Mouse (Mus musculus): Measurements from ENCODE around the gene Syne3. TPM values are rescaled to one million over a fixed set of nuclear protein-coding genes. Genes with fewer than 3 reads are reported as not detected.
A peak's percentile ranks its signal among the peaks of the same experiment; 100 is the strongest.

Gene Syne3
- polyA plus RNA-seq (2015; fragmentation: Nextera tagmentation; extraction: Ambion mirVana), result 1.3 and 1.6 TPM in 2 replicates

DNA sequence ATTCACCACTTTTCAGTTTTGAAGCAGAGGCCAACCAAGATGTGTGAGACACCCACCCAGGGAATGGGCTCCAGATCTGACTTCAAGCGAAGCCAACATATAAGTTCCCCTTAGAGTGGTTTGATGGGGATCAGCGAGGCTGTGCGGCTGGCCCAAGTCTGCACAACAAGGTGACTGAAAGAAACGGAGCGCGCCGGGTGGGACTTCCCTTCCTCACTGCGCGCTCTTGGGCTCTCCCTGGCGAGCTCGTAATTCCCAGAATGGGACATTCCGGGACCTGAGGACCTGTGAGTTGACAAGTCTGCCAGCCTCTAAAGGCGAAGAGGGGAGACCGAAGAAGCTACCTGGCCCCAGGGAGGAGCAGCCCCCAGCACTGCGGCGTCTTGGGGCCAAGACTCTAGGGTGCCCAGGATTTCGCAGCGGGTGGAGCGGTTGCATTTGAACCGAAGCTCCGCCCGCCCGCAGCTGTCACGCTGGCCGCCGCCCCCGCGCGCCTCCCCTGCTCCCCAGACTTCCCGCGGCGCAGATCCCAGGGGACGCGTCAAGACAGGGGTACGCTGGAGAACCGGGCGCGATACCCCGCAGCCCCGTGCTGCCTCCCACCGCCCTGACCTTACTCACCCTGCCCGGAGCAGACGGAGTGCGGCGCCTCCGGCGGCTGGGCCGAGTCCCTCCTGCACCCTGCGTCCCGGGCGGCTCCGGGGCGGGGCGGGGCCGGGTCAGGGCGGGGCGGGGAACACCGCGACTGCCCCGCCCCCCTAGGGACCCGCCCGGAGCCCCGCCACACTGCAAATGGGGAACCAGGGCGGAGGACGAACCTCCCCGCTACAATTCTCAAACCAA is at the start of gene Syne3:
Gene Syne3 (minus strand): TSS at position 440 of the 843 bp plus-strand sequence.
- Histone ChIP-seq H3K9ac (peak within 1 kb of the TSS; percentile 74), H3K4me2 (peak within 1 kb of the TSS; percentile 95), H3K9me3 (no peaks in the 10 kb centered on the region), H3K27me3 (peaks cover 40% of the 10 kb centered on the region), H3K4me1 (peaks cover 36% of the 10 kb centered on the region), H3K36me3 (no peaks in the 10 kb centered on the region), H3K27ac (no peak within 1 kb of the TSS; the same call in 1 of the 2 replicates), H3K4me3 (peak within 1 kb of the TSS; percentile 68)
- under 1% methylated on average over 60 of the region's 66 CpGs for WGBS
- ATAC-seq (ENCODE audit: insufficient number of reproducible peaks, insufficient read depth, low FRiP score, low TSS enrichment, low read depth), result peak; percentile 54; the same call in 1 of the 2 replicates

GRCm38 (mm10) chr12:105055308-105055707 is 45.7 kb upstream of the Syne3 start:
- H3K9me3 ChIP-seq, result no peaks in the 10 kb centered on the region
- no peak overlapping the region for H3K4me3 ChIP-seq
- H3K27me3 ChIP-seq, result no peaks in the 10 kb centered on the region
- no peaks in the 10 kb centered on the region for H3K4me1 ChIP-seq
- H3K27ac ChIP-seq, result no peak overlapping the region
- WGBS, result 82% methylated on average over 6 of the region's 6 CpGs
- ATAC-seq (ENCODE audit: insufficient number of reproducible peaks, insufficient read depth, low FRiP score, low TSS enrichment, low read depth), result no peak
- H3K36me3 ChIP-seq, result no peaks in the 10 kb centered on the region
- H3K9ac ChIP-seq, result no peak overlapping the region
- H3K4me2 ChIP-seq, result no peak overlapping the region

GRCm38 (mm10) chr12:105054041-105054440 is 44.4 kb upstream of the Syne3 start:
- H3K9ac ChIP-seq, result no peak overlapping the region

GRCm38 (mm10) chr12:105050898-105051297 is 41.3 kb upstream of the Syne3 start:
- H3K9ac ChIP-seq, result no peak overlapping the region
- ATAC-seq (ENCODE audit: insufficient number of reproducible peaks, insufficient read depth, low FRiP score, low TSS enrichment, low read depth), result no peak
- H3K27ac ChIP-seq, result no peak overlapping the region
- H3K27me3 ChIP-seq, result no peaks in the 10 kb centered on the region
- WGBS, result 5% methylated on average over 4 of the region's 4 CpGs
- no peak overlapping the region for H3K4me2 ChIP-seq
- no peaks in the 10 kb centered on the region for H3K4me1 ChIP-seq
- no peaks in the 10 kb centered on the region for H3K9me3 ChIP-seq
- no peaks in the 10 kb centered on the region for H3K36me3 ChIP-seq
- no peak overlapping the region for H3K4me3 ChIP-seq

More at GRCm38 (mm10) chr12:105054041-105054440, 44.4 kb upstream of the Syne3 start:
- no peak overlapping the region for H3K27ac ChIP-seq
- no peak overlapping the region for H3K4me2 ChIP-seq
- no peak overlapping the region for H3K4me3 ChIP-seq
- 92% methylated on average over 15 of the region's 15 CpGs for WGBS
- no peak for ATAC-seq (ENCODE audit: insufficient number of reproducible peaks, insufficient read depth, low FRiP score, low TSS enrichment, low read depth)
- H3K36me3 ChIP-seq, result no peaks in the 10 kb centered on the region
- no peaks in the 10 kb centered on the region for H3K9me3 ChIP-seq
- no peaks in the 10 kb centered on the region for H3K4me1 ChIP-seq
- H3K27me3 ChIP-seq, result no peaks in the 10 kb centered on the region

- Histone ChIP-seq H3K9me3 (no peaks in the 10 kb centered on the region), H3K36me3 (no peaks in the 10 kb centered on the region), H3K27me3 (no peaks in the 10 kb centered on the region), H3K4me3 (no peak overlapping the region), H3K4me1 (no peaks in the 10 kb centered on the region), H3K27ac (no peak overlapping the region), H3K4me2 (no peak overlapping the region), H3K9ac (no peak overlapping the region)
- WGBS, result 72% methylated on average over 12 of the region's 12 CpGs
- no peak for ATAC-seq (ENCODE audit: insufficient number of reproducible peaks, insufficient read depth, low FRiP score, low TSS enrichment, low read depth)
Observed at GRCm38 (mm10) chr12:105049813-105050212, 40.2 kb upstream of the Syne3 start.

DNA sequence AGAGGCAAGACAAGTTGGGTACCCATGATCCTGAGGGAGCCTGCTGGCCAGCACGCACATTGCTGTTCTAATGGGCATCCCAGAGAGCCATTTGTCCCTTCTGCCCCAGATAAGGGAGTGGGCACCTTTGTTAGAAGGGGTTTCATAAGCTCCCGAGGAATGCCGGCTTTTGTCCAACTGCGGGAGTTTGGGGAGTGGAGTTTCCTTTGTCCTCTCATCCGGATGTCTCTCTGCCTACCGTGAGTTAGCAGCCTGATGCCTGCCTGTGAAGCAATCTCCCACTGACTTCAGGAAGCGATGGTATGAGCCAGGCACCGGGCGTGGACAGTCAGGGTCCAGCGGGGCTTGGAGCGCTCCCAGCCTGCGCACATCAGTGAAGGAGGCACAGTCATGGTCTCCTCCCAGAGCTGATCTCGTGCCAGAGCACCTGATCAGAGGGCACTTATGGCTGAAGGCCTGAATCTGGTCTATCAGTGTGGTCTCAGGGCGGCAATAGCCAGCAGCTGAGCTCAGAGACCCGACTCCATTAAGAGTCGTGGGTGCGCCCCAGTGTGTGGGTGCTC is 38.8 kb upstream of the Syne3 start:
- Histone ChIP-seq H3K27ac (no peak overlapping the region), H3K4me2 (no peak overlapping the region), H3K36me3 (peaks cover 8% of the 10 kb centered on the region), H3K9me3 (no peaks in the 10 kb centered on the region), H3K4me3 (no peak overlapping the region), H3K9ac (no peak overlapping the region), H3K27me3 (no peaks in the 10 kb centered on the region), H3K4me1 (no peaks in the 10 kb centered on the region)
- ATAC-seq (ENCODE audit: insufficient number of reproducible peaks, insufficient read depth, low FRiP score, low TSS enrichment, low read depth), result no peak
- 72% methylated on average over 17 of the region's 17 CpGs for WGBS

DNA sequence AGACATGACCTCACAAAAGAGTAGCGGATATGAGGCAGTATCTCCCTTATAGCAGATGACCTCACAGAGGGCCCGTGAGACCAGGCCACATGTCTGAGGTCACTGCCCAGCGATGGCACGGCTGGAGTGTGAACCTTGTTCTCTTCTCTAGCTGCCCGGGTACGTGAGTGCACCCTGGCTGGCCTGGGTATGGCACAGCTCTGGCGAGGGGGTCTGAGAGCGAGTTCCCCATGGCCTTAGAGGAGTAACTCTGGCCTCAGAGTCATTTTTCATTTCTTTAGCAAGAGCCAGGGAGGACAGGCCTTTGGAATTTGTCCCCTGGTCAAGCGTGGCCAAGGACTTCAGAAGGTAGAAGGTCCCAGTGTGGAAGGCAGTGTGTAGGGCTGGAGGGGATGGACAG is 35.2 kb upstream of the Syne3 start:
- H3K9ac ChIP-seq, result no peak overlapping the region
- no peaks in the 10 kb centered on the region for H3K9me3 ChIP-seq
- no peak overlapping the region for H3K4me2 ChIP-seq
- no peaks in the 10 kb centered on the region for H3K27me3 ChIP-seq
- H3K4me3 ChIP-seq, result no peak overlapping the region
- ATAC-seq (ENCODE audit: insufficient number of reproducible peaks, insufficient read depth, low FRiP score, low TSS enrichment, low read depth), result no peak
- H3K27ac ChIP-seq, result no peak overlapping the region
- peaks cover 41% of the 10 kb centered on the region for H3K36me3 ChIP-seq
- 85% methylated on average over 9 of the region's 9 CpGs for WGBS
- no peaks in the 10 kb centered on the region for H3K4me1 ChIP-seq

DNA sequence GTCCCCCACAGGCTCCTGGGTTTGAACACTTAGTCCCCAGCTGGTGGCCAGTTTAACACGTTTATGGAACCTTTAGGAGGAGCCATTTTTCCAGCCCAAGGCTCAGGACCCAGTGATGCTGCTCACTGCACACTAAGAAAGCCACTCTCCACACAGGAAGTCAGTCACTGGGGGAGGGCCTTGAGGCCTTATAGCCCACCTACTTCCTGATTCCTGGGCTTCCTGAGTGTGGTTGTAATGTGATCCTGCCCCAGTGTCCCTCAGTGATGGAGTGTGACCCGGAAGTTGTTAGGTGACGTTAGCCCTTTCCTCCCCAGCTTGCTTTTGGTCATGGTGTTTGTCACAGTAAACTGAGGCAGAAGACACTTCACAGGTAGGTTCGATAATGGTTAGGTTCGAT is 33.5 kb upstream of the Syne3 start:
- no peaks in the 10 kb centered on the region for H3K9me3 ChIP-seq
- no peaks in the 10 kb centered on the region for H3K27me3 ChIP-seq
- no peak overlapping the region for H3K4me2 ChIP-seq
- H3K4me1 ChIP-seq, result peaks cover 8% of the 10 kb centered on the region; the same call in 1 of the 2 replicates
- ATAC-seq (ENCODE audit: insufficient number of reproducible peaks, insufficient read depth, low FRiP score, low TSS enrichment, low read depth), result no peak
- WGBS, result 81% methylated on average over 5 of the region's 5 CpGs
- no peak overlapping the region for H3K4me3 ChIP-seq
- H3K27ac ChIP-seq, result no peak overlapping the region
- no peak overlapping the region for H3K9ac ChIP-seq
- H3K36me3 ChIP-seq, result peaks cover 41% of the 10 kb centered on the region

DNA sequence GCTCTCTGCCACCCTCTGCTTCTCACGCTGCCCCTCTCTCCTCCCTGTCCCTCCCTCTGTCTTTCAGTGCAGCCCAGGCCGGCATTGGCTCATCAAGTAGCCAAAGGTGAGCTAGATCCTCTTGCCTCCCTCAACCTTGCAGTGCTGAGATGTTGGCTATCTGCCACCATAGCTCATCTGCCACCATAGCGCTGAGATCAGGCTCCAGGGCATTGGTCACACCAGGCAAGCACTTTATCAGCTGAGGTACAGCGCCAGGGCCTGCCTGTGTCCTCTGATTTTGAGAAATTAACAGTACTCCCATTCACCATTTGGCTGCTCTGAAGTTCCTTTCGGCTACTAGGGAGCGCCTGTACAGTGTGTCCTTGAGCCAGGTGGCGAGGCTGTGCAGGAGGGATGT is 31.3 kb upstream of the Syne3 start:
- H3K36me3 ChIP-seq, result peaks cover 41% of the 10 kb centered on the region
- 88% methylated on average over 7 of the region's 7 CpGs for WGBS

DNA sequence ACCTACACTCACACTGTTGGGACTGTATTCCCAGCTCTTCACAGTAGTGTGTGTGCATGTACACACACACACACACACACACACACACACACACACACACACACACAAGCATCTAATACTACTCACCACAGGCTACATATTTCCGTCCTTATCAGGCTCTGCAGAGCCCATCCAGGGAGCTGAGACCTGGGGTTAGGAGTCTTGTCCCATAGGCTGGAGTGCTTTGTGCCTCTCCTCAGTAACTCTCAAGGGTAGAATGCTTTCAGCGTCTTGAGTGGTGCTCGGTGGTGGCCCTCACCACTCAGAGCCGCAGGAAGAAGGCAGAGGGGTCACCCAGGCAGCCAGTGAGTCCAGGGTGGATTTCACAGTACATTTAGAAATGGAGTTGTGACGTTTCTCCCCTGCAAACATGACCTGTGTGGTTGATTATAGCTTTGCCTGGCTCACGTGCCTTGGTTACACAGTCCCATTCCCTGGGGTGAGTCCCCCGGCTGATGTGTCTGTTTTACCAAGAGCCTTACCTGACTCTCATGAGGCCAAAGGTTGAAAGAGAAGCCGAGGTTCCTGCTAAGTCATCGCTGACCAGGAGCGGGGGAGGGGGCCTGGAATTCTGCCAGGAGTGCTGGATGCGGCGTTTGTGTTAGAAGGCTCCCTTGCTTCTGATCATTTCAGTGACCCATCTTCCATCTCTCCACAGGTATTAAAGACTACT is 30.1 kb upstream of the Syne3 start:
- ATAC-seq (ENCODE audit: insufficient number of reproducible peaks, insufficient read depth, low FRiP score, low TSS enrichment, low read depth), result no peak
- Histone ChIP-seq H3K4me3 (no peak overlapping the region), H3K4me1 (peaks cover 17% of the 10 kb centered on the region), H3K9ac (no peak overlapping the region), H3K4me2 (no peak overlapping the region), H3K36me3 (peaks cover 41% of the 10 kb centered on the region), H3K9me3 (no peaks in the 10 kb centered on the region), H3K27ac (no peak overlapping the region), H3K27me3 (no peaks in the 10 kb centered on the region)
- 56% methylated on average over 12 of the region's 12 CpGs for WGBS

More for the DNA sequence above, 31.3 kb upstream of the Syne3 start:
- Histone ChIP-seq H3K27ac (no peak overlapping the region), H3K4me2 (no peak overlapping the region), H3K4me3 (no peak overlapping the region), H3K9ac (no peak overlapping the region), H3K4me1 (peaks cover 8% of the 10 kb centered on the region; the same call in 1 of the 2 replicates), H3K9me3 (no peaks in the 10 kb centered on the region), H3K27me3 (no peaks in the 10 kb centered on the region)
- ATAC-seq (ENCODE audit: insufficient number of reproducible peaks, insufficient read depth, low FRiP score, low TSS enrichment, low read depth), result no peak

GRCm38 (mm10) chr12:105038918-105039317 is 29.3 kb upstream of the Syne3 start:
- peaks cover 38% of the 10 kb centered on the region for H3K36me3 ChIP-seq
- no peak for ATAC-seq (ENCODE audit: insufficient number of reproducible peaks, insufficient read depth, low FRiP score, low TSS enrichment, low read depth)
- H3K4me2 ChIP-seq, result no peak overlapping the region
- whole genome bisulfite sequencing, result 80% methylated on average over 7 of the region's 7 CpGs
- no peaks in the 10 kb centered on the region for H3K27me3 ChIP-seq
- H3K4me1 ChIP-seq, result peaks cover 25% of the 10 kb centered on the region
- H3K9ac ChIP-seq, result no peak overlapping the region
- H3K9me3 ChIP-seq, result no peaks in the 10 kb centered on the region
- no peak overlapping the region for H3K27ac ChIP-seq
- no peak overlapping the region for H3K4me3 ChIP-seq

Data from embryonic facial prominence, embryonic 13.5 days (tissue).